Mouse (Mus musculus): ENCODE data around the gene Abca5. TPM values are rescaled to one million over a fixed set of nuclear protein-coding genes. Genes with fewer than 3 reads are reported as not detected.

Gene Abca5
- total RNA-seq, 1 experiment from 2014 or later, result 7.1 TPM

GRCm38 (mm10) chr11:110244730-110245129 is 92.8 kb downstream of the Abca5 start:
- peak; percentile 79 for ATAC-seq (replicated peaks; ENCODE audit: insufficient number of reproducible peaks, low FRiP score, low TSS enrichment, poor library complexity, severe bottlenecking)

- ATAC-seq (replicated peaks; ENCODE audit: insufficient number of reproducible peaks, low FRiP score, low TSS enrichment, poor library complexity, severe bottlenecking), result no peak
Observed at GRCm38 (mm10) chr11:110237466-110237865, 100.0 kb downstream of the Abca5 start.

DNA sequence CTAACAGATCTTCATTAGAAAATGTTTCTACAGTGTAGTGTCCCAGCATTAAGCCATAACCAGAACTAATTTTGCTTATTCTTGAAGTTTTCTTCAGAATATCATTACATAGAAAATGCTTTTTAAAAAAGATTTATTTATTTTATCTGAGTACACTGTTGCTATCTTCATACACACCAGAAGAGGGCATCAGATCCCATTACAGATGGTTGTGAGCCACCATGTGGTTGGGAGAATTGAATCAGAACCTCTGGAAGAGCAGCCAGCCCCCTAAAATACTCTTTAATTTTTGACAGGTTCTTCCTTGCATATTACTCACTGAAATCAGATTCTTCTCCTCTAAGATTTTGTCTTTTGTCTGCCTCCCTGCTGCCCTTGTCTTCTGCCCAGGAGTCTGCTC is 104.5 kb downstream of the Abca5 start:
- no peak for ATAC-seq (replicated peaks; ENCODE audit: insufficient number of reproducible peaks, low FRiP score, low TSS enrichment, poor library complexity, severe bottlenecking)

Other genes with a start within 250 kb of the Abca5 start
- not detected in 3 replicates for gene Abca8a, start 241.7 kb downstream of the Abca5 start, total RNA-seq (2017)
- 20.2 to 26.0 TPM (median 23.9 TPM) in 3 replicates for gene Abca9, start 169.5 kb downstream of the Abca5 start, total RNA-seq (2017)
- 1.0 to 2.4 TPM (median 1.2 TPM) in 3 replicates for gene Abca6, start 85.9 kb downstream of the Abca5 start, total RNA-seq (2017)
- 8.5 to 15.1 TPM (median 11.4 TPM) in 3 replicates for gene Map2k6, start 61.4 kb upstream of the Abca5 start, total RNA-seq (2017)

Measured in monocyte, adult 5-6 weeks (primary cell).